Mouse (Mus musculus): Measurements from ENCODE around the gene Dimt1.
"Not testable (repeated sequence)": the region's sequence is repeated elsewhere in the genome, so short reads cannot be mapped to it uniquely, and the experiment has no call there.

Dimt1 gene

GRCm38 (mm10) chr13:106946594-106947540 lies at the start of gene Dimt1:
Gene Dimt1 (plus strand): TSS chr13:106947127.
- DNase-seq (ENCODE audit: low spot score) = peak; percentile 82

DNA sequence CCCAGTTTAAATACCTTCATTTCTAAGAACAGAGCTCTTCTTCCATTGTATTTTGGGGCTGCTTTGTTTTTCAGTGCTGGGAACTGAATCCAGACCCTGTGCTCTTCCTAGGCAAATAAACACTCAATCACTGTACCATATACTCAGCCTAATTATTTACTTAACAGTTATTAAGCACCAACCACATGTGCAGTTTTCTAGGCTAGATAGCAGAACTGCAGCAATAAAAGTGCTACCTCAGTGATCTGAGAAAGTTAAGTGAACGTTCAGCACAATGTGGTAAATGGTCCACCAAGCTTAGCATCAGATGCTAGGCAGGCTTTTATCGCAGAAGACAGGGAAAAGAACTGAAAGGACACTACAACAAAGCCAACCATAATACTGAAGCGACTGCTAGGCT lies 42.3 kb upstream of the Dimt1 start:
- DNase-seq (ENCODE audit: low spot score) = no peak

GRCm38 (mm10) chr13:106905154-106905553 lies 41.8 kb upstream of the Dimt1 start:
- not testable (repeated sequence) for DNase-seq (ENCODE audit: low spot score)

DNA sequence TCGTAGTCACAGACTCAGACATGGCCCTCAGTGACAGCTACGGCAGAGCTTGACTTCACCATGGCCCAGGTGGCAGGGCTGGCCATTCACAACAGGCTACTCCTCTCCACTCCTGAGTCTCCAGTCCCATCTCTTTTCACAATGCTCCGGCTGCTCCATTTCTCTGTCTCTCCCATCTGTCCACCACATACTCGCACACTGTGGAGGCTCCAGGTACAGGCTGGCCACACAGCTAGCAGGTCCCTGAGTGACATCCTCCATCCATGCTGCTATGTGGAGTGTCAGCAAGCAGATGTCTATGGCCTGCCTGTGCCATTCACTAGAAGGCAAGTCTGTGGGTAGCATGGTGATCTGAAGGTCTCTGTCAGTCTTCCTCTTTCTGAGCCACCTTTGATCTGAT lies 39.7 kb upstream of the Dimt1 start:
- no peak for DNase-seq (ENCODE audit: low spot score)

DNA sequence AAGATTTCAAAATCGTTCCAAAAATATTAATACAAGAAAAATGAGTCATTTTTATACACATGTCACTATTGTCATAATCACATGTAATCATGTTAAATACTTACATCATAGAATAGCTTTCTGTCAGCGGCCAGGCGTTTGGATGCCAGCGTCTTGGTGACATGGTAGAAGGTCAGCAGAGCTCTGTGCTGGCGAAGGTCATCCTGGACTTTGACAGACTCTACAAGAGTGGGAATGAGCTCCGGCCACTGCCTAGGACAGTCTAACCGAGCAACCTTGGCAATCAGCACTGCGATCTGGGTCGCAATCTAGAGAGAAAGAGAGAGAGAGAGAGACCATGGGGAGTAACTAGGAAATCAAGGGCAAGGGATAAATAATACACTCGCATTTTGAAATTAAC lies 36.8 kb upstream of the Dimt1 start:
- no peak for DNase-seq (ENCODE audit: low spot score)

DNA sequence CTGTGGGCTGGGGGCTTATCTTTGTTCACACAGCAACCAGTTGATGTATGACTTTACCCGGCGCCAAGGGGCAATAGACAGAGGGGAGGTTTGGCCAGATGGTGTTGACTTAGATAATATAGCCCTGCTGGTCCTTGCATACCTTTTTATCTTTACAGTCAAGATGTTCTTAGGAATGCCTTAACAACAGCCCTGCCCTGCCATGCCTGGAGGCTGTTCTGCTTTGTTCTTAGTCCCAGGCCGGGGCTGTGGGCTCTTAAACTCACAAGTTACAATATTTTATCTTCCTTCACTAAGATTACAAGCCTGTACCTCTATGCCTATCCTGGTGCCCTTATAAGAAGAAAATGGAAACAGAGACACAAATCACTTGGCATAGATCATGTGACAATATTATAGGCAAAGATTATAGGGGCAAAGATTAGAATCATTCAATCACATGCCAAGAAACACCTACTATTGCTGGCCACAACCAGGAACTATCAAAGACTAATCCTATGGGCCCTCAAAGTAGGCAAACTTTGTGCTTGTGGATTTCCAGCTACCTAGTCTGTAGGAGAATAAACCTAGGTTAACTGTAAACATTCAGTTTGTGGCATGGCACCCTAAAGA lies 33.7 kb upstream of the Dimt1 start:
- DNase-seq (ENCODE audit: low spot score) = no peak

GRCm38 (mm10) chr13:106918322-106919050 lies 28.4 kb upstream of the Dimt1 start:
- peak; percentile 46 for DNase-seq (ENCODE audit: low spot score)

GRCm38 (mm10) chr13:106925921-106926320 lies 21.0 kb upstream of the Dimt1 start:
- DNase-seq (ENCODE audit: low spot score) = not testable (repeated sequence)

GRCm38 (mm10) chr13:106928296-106928695 lies 18.6 kb upstream of the Dimt1 start:
- no peak for DNase-seq (ENCODE audit: low spot score)

- no peak for DNase-seq (ENCODE audit: low spot score)
Observed at GRCm38 (mm10) chr13:106929201-106929600, 17.7 kb upstream of the Dimt1 start.

DNA sequence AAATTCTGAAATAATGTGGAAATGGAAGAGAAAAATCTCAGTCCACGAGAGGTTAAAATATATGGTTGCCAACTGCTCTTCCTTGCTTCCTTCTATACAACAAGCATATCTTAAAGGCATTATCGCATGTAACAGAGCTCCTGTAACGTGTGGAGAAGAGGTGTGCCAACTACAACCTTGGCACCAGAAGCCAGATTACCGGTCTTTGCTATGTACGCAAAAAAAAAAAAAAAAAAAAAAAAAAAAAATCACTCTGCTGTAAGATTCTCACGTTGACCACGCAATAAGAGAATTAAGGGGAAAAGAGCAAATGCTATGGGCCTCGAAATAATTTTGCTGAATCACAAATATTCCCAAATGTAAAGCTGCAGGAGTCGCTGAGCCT lies 11.1 kb upstream of the Dimt1 start:
- no peak for DNase-seq (ENCODE audit: low spot score)

- DNase-seq (ENCODE audit: low spot score) = peak; percentile 65
Observed at GRCm38 (mm10) chr13:106936256-106937137, 10.4 kb upstream of the Dimt1 start, which contains the start of gene Ipo11. Gene Ipo11 (minus strand): TSS chr13:106936958.

DNA sequence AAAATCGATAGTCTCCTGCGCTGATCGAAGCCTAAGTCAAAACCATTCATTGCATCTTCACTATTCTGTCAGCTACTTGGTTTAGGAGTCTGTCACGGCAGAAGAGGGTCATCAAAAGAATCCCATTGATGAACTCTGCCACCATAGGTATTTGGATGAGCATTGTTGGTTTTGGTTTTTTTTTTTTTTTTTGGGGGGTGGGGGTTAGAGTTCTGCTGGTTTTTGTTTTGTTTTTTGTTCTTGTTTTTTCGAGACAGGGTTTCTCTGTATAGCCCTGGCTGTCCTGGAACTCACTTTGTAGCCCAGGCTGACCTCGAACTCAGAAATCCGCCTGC lies 9.8 kb upstream of the Dimt1 start:
- DNase-seq (ENCODE audit: low spot score) = no peak

DNA sequence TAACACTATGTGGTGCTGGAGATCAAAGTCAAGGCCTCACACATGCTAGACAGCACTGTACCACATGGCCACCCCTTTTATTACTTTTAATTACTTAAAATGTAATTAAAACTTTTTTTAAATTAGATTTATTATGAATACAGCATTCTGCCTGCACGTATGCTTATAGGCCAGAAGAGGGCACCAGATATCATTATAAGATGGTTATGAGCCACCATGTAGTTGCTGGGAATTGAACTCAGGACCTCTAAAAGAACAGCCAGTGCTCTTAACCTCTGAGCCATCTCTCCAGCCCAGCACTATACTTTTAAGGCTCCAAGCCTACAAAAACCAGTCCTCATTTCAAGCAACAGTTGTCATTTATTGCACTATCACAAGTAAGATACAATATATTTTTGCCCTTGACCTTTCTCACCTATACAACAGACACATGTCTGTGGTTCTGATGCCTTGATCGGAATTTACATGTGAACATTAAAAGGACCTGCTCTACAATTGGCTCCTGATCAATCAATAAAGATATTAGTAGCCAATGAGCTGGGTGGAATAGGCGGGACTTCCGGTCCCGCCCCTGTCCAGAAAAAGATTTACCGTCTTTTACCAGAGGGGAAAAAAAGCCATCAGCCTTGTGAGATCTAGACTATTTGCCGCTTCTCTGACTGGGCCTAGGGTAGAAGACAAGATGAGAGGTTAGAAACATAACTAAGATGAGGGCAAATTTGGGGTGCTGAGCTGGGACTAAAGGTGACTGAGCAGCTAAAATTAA lies 5.5 kb upstream of the Dimt1 start:
- no peak for DNase-seq (ENCODE audit: low spot score)

DNA sequence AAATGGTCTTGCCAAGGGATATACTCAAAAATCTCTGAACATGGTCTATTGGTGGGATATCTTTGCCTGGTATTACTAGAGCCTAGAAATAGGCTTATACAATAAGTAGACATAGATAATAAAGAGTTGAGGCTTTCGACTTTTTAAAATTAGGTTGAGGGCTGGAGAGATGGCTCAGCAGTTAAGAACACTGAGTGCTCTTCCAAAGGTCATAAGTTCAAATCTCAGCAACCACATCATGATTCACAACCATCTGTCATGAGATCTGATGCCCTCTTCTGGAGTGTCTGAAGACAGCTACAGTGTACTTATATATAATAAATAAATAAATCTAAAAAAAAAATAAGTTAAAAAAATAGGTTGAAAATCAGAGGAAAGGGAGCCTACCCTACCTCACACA lies 4.2 kb upstream of the Dimt1 start:
- no peak for DNase-seq (ENCODE audit: low spot score)

DNA sequence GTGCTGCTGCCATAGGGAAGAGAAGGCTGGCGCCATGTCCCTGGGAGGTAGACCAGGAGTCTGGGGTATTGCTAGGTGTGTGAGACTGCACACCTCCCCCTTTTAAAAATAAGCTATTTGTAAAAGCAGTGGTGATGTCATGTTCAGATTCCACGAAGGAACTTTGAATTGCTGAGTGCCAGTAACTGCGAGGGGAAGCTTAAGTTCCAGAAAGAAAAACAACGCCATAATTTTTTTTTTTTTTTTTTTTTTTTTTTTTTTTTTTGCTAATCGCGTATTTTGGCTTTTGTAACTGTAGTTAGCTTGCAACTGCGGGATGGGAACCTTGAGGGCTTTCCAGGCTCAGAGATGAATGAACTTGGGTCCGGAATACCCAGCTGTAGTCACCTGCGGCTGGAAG lies 1.4 kb upstream of the Dimt1 start:
- DNase-seq (ENCODE audit: low spot score) = no peak

DNA sequence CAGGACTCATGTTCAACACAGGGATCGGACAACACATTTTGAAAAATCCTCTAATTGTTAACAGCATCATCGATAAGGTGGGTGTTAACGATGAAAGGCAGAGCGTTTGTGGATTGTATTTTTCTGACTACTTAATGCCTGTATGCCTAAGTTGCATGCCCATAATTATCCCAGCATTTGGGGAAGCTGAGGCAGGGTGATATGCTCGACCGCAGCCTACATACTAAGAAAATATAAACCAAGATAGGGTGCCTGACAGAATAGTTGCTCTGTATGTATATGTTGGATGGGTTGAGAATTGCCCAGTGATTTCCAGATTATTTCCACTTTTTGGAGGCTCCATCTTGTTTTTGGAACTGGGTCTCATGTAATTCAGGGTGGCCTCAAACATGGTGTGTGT lies 656 bp downstream of the Dimt1 start:
- no peak for DNase-seq (ENCODE audit: low spot score)

- no peak for DNase-seq (ENCODE audit: low spot score)
Observed at GRCm38 (mm10) chr13:106954880-106955279, 8.0 kb downstream of the Dimt1 start.

GRCm38 (mm10) chr13:106957554-106957953 lies 10.6 kb downstream of the Dimt1 start:
- DNase-seq (ENCODE audit: low spot score) = no peak

DNA sequence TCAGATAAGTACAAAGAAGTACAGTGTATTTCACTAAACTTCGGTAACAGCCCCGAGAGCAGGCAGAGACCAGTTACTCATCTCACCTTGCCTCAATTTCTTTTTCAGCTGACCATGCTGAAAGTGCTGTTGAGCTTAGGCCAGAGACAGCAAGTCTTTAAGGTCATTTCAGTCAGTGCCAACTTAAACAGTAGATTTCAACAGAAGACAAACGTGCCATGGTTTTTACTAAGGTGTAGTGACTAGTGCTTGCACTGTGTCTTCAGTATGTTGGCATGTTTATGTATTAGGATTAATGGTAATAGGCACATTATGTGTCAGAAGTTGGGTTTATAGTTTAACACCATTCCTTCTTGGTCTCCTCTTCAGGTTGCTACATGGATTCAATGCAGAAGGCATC lies 11.4 kb downstream of the Dimt1 start:
- no peak for DNase-seq (ENCODE audit: low spot score)

- no peak for DNase-seq (ENCODE audit: low spot score)
Observed at GRCm38 (mm10) chr13:106960557-106960956, 13.6 kb downstream of the Dimt1 start.

Measured in layer of hippocampus, adult 9-10 months (tissue).